Mouse (Mus musculus): Measurements from ENCODE around the gene 3100002H09Rik.

DNA sequence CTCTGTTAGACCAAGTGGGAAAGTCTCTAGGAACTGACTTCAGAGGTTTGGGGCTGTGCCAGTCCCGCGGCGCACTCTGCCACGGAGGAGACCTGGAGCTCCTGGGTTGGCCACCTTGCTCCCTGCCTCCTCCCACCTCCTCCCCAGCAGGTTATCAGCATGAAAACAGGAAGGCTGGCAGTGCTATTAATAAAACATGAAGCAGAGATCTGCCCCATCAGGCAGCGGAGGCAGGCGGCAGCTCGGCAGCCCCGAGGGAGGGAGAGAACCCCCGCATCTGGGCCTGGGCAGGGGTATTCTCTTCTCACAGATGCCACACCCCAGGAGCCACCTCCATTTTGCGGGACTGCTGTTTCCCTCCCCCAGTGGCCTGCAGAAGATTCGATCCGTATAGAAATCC lies 29.1 kb upstream of the 3100002H09Rik start:
- TF ChIP-seq ZC3H11A (IDR thresholded peaks at IDR 0.05; ENCODE audit: borderline replicate concordance, low read depth, low read length) (no peak), ZNF384 (IDR thresholded peaks at IDR 0.05; ENCODE audit: low read depth, low read length) (no peak), MAFK (IDR thresholded peaks at IDR 0.05; ENCODE audit: insufficient read depth, low read depth, low read length) (no peak)

Data from ES-E14 (cell line).